Comparison of ENCODE assay signal across 38 mouse cellular contexts in the genomic region with DNA sequence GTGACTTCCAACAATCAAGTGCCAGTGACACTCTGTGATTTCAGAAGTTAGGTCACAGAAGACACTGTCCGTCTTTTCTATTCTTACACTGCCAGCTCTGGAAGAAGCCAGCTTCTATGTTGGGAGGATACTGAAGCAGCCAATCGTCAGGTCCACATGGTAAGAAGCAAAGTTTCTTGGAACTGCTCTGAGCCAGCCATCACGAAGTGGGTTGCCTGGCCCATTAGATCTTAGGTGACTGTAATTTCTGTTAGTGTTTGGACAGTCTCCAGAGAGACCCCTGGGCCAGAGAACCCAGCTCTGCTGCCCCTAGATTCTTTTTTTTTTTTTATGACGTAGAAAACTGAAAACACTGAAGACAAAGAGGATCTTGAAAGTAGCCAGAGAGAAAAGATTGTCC. TPM values are rescaled to one million over a fixed set of nuclear protein-coding genes. Genes with fewer than 3 reads are reported as not detected.
"Had no signal": no experiment of that assay in that cellular context is flagged by ENCODE, and none has a peak within 500 bp of the region (broad histone marks: within the 10 kb centered on the region; RNA-seq: fewer than 3 reads in every experiment).

No protein-coding gene starts in this region.

- H3K36me3 ChIP-seq: embryonic facial prominence, embryonic 10.5 days; embryonic facial prominence, embryonic 12.5 days; embryonic facial prominence, embryonic 13.5 days; embryonic facial prominence, embryonic 15.5 days; forebrain, embryonic 10.5 days; forebrain, embryonic 12.5 days; forebrain, embryonic 15.5 days had no signal

- H3K4me1 ChIP-seq: embryonic facial prominence, embryonic 13.5 days; embryonic facial prominence, embryonic 15.5 days had no signal

- H3K27ac ChIP-seq: embryonic facial prominence, embryonic 10.5 days; embryonic facial prominence, embryonic 12.5 days; embryonic facial prominence, embryonic 13.5 days; embryonic facial prominence, embryonic 15.5 days; forebrain, embryonic 10.5 days; forebrain, embryonic 12.5 days; forebrain, embryonic 13.5 days; forebrain, embryonic 15.5 days; gastrocnemius, adult 2 months; heart, adult 2 months had no signal

- H3K27me3 ChIP-seq: embryonic facial prominence, embryonic 12.5 days; embryonic facial prominence, embryonic 13.5 days; embryonic facial prominence, embryonic 15.5 days; forebrain, embryonic 12.5 days; forebrain, embryonic 13.5 days; forebrain, embryonic 15.5 days had no signal

- H3K9me3 ChIP-seq: embryonic facial prominence, embryonic 10.5 days; embryonic facial prominence, embryonic 12.5 days; embryonic facial prominence, embryonic 13.5 days; embryonic facial prominence, embryonic 15.5 days; forebrain, embryonic 10.5 days; forebrain, embryonic 12.5 days; forebrain, embryonic 13.5 days; forebrain, embryonic 15.5 days had no signal

- H3K4me3 ChIP-seq: embryonic facial prominence, embryonic 10.5 days; embryonic facial prominence, embryonic 12.5 days; embryonic facial prominence, embryonic 13.5 days; embryonic facial prominence, embryonic 15.5 days; erythroblast, embryonic 14.5 days; forebrain, embryonic 10.5 days; forebrain, embryonic 12.5 days; forebrain, embryonic 13.5 days; forebrain, embryonic 15.5 days; gastrocnemius, adult 2 months; heart, adult 2 months had no signal

- H3K4me2 ChIP-seq: embryonic facial prominence, embryonic 12.5 days; embryonic facial prominence, embryonic 13.5 days; embryonic facial prominence, embryonic 15.5 days; forebrain, embryonic 12.5 days; forebrain, embryonic 13.5 days; forebrain, embryonic 15.5 days had no signal

- DNase-seq: cerebellum, adult 8-10 months; cerebellum, adult 9-10 months; cerebellum, adult 9-11 months; cerebellum, postnatal 10 days; cerebellum, postnatal 14 days; cerebellum, postnatal 25 days; cerebellum, postnatal 36 days; embryo, embryonic 11 days; forebrain, postnatal 0 days; gastrocnemius, adult 2 months; gastrocnemius, postnatal 10 days; gastrocnemius, postnatal 14 days; gastrocnemius, postnatal 25 days; gastrocnemius, postnatal 36 days; heart, adult 2 months had no signal

- ATAC-seq: forebrain, embryonic 13.5 days; forebrain, embryonic 14.5 days; forebrain, embryonic 15.5 days; forebrain, embryonic 16.5 days; forebrain, postnatal 0 days had no signal

- H3K9ac ChIP-seq: embryonic facial prominence, embryonic 12.5 days; embryonic facial prominence, embryonic 13.5 days; embryonic facial prominence, embryonic 15.5 days; forebrain, embryonic 12.5 days; forebrain, embryonic 13.5 days; forebrain, embryonic 15.5 days; forebrain, postnatal 0 days had no signal

RNA-seq across cellular contexts. Expression of a gene that starts 30.9 kb away (rescaled TPM):
- total RNA-seq: common myeloid progenitor, adult 5-6 weeks; forebrain, postnatal 0 days; gastrocnemius, adult 18-20 months; gastrocnemius, adult 2 months; gastrocnemius, adult 8-10 months; gastrocnemius, postnatal 10 days; gastrocnemius, postnatal 14 days; gastrocnemius, postnatal 25 days; gastrocnemius, postnatal 36 days; gastrocnemius, postnatal 4 days; granulocyte monocyte progenitor cell, adult 5-6 weeks; heart, adult 2 months; heart, adult 8-10 months had no signal
- polyA plus RNA-seq: cortical plate, adult 2 months; embryonic facial prominence, embryonic 10.5 days; embryonic facial prominence, embryonic 11.5 days; embryonic facial prominence, embryonic 12.5 days; embryonic facial prominence, embryonic 13.5 days; embryonic facial prominence, embryonic 14.5 days; embryonic facial prominence, embryonic 15.5 days; erythroblast, embryonic 14.5 days; forebrain, embryonic 10.5 days; forebrain, embryonic 11.5 days; forebrain, embryonic 12.5 days; forebrain, embryonic 13.5 days; forebrain, embryonic 14.5 days; forebrain, embryonic 15.5 days; forebrain, embryonic 16.5 days; forebrain, postnatal 0 days; frontal cortex, adult 2 months; gonadal fat pad, adult 2 months; heart, adult 2 months had no signal
